Mouse (Mus musculus) MEL (cell line): Measurements from ENCODE around the gene Myo18a. TPM values are rescaled to one million over a fixed set of nuclear protein-coding genes. Genes with fewer than 3 reads are reported as not detected.

Source experiments
- DNase-seq: peaks from one replicate; pipeline ENCODE4 v3.0.0; 2011; ENCODE audit warnings: low read depth, low spot score
- H3K27ac ChIP-seq: 2 replicates; pipeline ENCODE4 v1.5.1; 2012; ENCODE audit warnings: low read depth, mild to moderate bottlenecking, control low read depth, low read length, moderate library complexity; ENCODE audit not compliant: control insufficient read depth
- H3K27me3 ChIP-seq, 2 experiments: fragments of 150-350 bp in 1 of 2; sonication (generic) in 1 of 2; 2 replicates each; pipeline ENCODE4 v1.6.1; 2012; ENCODE audit warnings: low read length in 2 of 2, mild to moderate bottlenecking in 2 of 2, improper control_type of control experiment in 1 of 2, moderate library complexity in 1 of 2; ENCODE audit not compliant: insufficient read depth in 2 of 2, control insufficient read depth in 1 of 2
- H3K36me3 ChIP-seq, 2 experiments: 2 replicates each; pipeline ENCODE4 v1.6.1; 2012 to 2014; ENCODE audit warnings: low read length in 2 of 2, improper control_type of control experiment in 1 of 2, inconsistent platforms in 1 of 2, mild to moderate bottlenecking in 1 of 2; ENCODE audit not compliant: insufficient read depth in 2 of 2, control insufficient read depth in 1 of 2
- H3K4me1 ChIP-seq, 2 experiments: fragments of 150-350 bp in 1 of 2; sonication (generic) in 1 of 2; 2 replicates each; pipeline ENCODE4 v1.6.1; 2012; ENCODE audit warnings: low read length in 2 of 2, improper control_type of control experiment in 1 of 2, mild to moderate bottlenecking in 1 of 2; ENCODE audit not compliant: insufficient read depth in 2 of 2, control insufficient read depth in 1 of 2
- H3K4me3 ChIP-seq, 2 experiments: fragments of 150-350 bp in 1 of 2; sonication (generic) in 1 of 2; 2 replicates each; pipeline ENCODE4 v1.5.1; 2012; ENCODE audit warnings: low read depth in 2 of 2, low read length in 2 of 2, mild to moderate bottlenecking in 2 of 2, moderate library complexity in 2 of 2, control low read depth in 1 of 2, improper control_type of control experiment in 1 of 2; ENCODE audit not compliant: control insufficient read depth in 1 of 2, insufficient read depth in 1 of 2
- H3K79me2 ChIP-seq: 2 replicates; pipeline ENCODE4 v1.6.1; 2012; ENCODE audit warnings: mild to moderate bottlenecking, low read length, moderate library complexity; ENCODE audit not compliant: control insufficient read depth, poor library complexity, insufficient read depth
- H3K9ac ChIP-seq: 2 replicates; pipeline ENCODE4 v1.6.1; 2012; ENCODE audit warnings: low read depth, mild to moderate bottlenecking, control low read depth, low read length, moderate library complexity; ENCODE audit not compliant: control insufficient read depth, poor library complexity, severe bottlenecking
- H3K9me3 ChIP-seq: fragments of 150-350 bp; sonication (generic); replicated peaks from 2 replicates; pipeline ENCODE4 v1.6.1; 2012; ENCODE audit warnings: mild to moderate bottlenecking, low read length, improper control_type of control experiment, moderate library complexity; ENCODE audit not compliant: insufficient read depth
- BHLHE40 ChIP-seq: IDR thresholded peaks from 2 replicates; pipeline ENCODE4 v1.6.1; 2012; ENCODE audit warnings: low read depth, mild to moderate bottlenecking, inconsistent platforms, low read length, improper control_type of control experiment, borderline replicate concordance
- CHD1 ChIP-seq: IDR thresholded peaks from 2 replicates; pipeline ENCODE4 v1.6.1; 2012; ENCODE audit warnings: low read depth, mild to moderate bottlenecking, inconsistent platforms, low read length, improper control_type of control experiment
- CTCF ChIP-seq, 3 experiments: IDR thresholded peaks in 2 of 3; conservative IDR thresholded peaks in 1 of 3; 2 replicates each; pipeline ENCODE4 v1.5.1; 2011 to 2012; ENCODE audit warnings: low read length in 3 of 3, low read depth in 2 of 3, mild to moderate bottlenecking in 2 of 3, improper control_type of control experiment in 1 of 3, inconsistent platforms in 1 of 3, mixed read lengths in 1 of 3, moderate library complexity in 1 of 3; ENCODE audit not compliant: control insufficient read depth in 1 of 3, insufficient read depth in 1 of 3, poor library complexity in 1 of 3, severe bottlenecking in 1 of 3
- EP300 ChIP-seq, 2 experiments: IDR thresholded peaks; 2 replicates each; pipeline ENCODE4 v1.6.1; 2011; ENCODE audit warnings: improper control_type of control experiment in 2 of 2, low read length in 2 of 2, low read depth in 1 of 2, mild to moderate bottlenecking in 1 of 2
- GABPA ChIP-seq: IDR thresholded peaks from 2 replicates; pipeline ENCODE4 v1.6.1; 2012; ENCODE audit warnings: low read depth, mild to moderate bottlenecking, inconsistent platforms, low read length, improper control_type of control experiment, moderate library complexity
- HCFC1 ChIP-seq: IDR thresholded peaks from 2 replicates; pipeline ENCODE4 v1.6.1; 2012; ENCODE audit warnings: low read depth, mild to moderate bottlenecking, inconsistent platforms, low read length, improper control_type of control experiment, moderate library complexity
- JUND ChIP-seq: IDR thresholded peaks from 2 replicates; pipeline ENCODE4 v1.6.1; 2011; ENCODE audit warnings: low read depth, mild to moderate bottlenecking, improper control_type of control experiment, low read length
- MAFK ChIP-seq: IDR thresholded peaks from 2 replicates; pipeline ENCODE4 v1.6.1; 2011; ENCODE audit warnings: low read depth, mild to moderate bottlenecking, low read length, improper control_type of control experiment, borderline replicate concordance
- MAZ ChIP-seq: IDR thresholded peaks from 2 replicates; pipeline ENCODE4 v1.6.1; 2012; ENCODE audit warnings: low read depth, mild to moderate bottlenecking, inconsistent platforms, low read length, improper control_type of control experiment
- MEF2A ChIP-seq: IDR thresholded peaks from 2 replicates; pipeline ENCODE4 v1.6.1; 2014; ENCODE audit warnings: low read depth, mild to moderate bottlenecking, inconsistent platforms, low read length, improper control_type of control experiment; ENCODE audit not compliant: poor library complexity, insufficient replicate concordance, severe bottlenecking; ENCODE audit errors: extremely low read depth
- MXI1 ChIP-seq: IDR thresholded peaks from 2 replicates; pipeline ENCODE4 v1.6.1; 2011; ENCODE audit warnings: mild to moderate bottlenecking, low read depth, low read length, improper control_type of control experiment
- MYC ChIP-seq: IDR thresholded peaks from 2 replicates; pipeline ENCODE4 v1.6.1; 2011; ENCODE audit warnings: low read depth, mild to moderate bottlenecking, low read length, improper control_type of control experiment, moderate library complexity
- NRF1 ChIP-seq: IDR thresholded peaks from 2 replicates; pipeline ENCODE4 v1.6.1; 2014; ENCODE audit warnings: low read depth, mild to moderate bottlenecking, inconsistent platforms, low read length, improper control_type of control experiment, moderate library complexity; ENCODE audit not compliant: poor library complexity, insufficient read depth, severe bottlenecking
- RAD21 ChIP-seq: IDR thresholded peaks from 2 replicates; pipeline ENCODE4 v1.6.1; 2011; ENCODE audit warnings: mild to moderate bottlenecking, low read depth, low read length, improper control_type of control experiment
- RCOR1 ChIP-seq: IDR thresholded peaks from 2 replicates; pipeline ENCODE4 v1.6.1; 2012; ENCODE audit warnings: low read depth, mild to moderate bottlenecking, inconsistent platforms, low read length, improper control_type of control experiment
- SIN3A ChIP-seq: IDR thresholded peaks from 2 replicates; pipeline ENCODE4 v1.6.1; 2012; ENCODE audit warnings: low read length, improper control_type of control experiment, inconsistent platforms
- SMC3 ChIP-seq: IDR thresholded peaks from 2 replicates; pipeline ENCODE4 v1.6.1; 2011; ENCODE audit warnings: low read depth, low read length, improper control_type of control experiment
- TAL1 ChIP-seq: IDR thresholded peaks from 2 replicates; pipeline ENCODE4 v1.6.1; 2012; ENCODE audit warnings: mild to moderate bottlenecking, inconsistent platforms, low read length, moderate library complexity, mixed read lengths
- TBP ChIP-seq: IDR thresholded peaks from 2 replicates; pipeline ENCODE4 v1.8.0; 2011; ENCODE audit warnings: low read depth, low read length, improper control_type of control experiment
- TCF12 ChIP-seq: IDR thresholded peaks from 2 replicates; pipeline ENCODE4 v1.6.1; 2014; ENCODE audit warnings: low read depth, mild to moderate bottlenecking, inconsistent platforms, low read length, improper control_type of control experiment, moderate library complexity
- UBTF ChIP-seq: IDR thresholded peaks from 2 replicates; pipeline ENCODE4 v1.6.1; 2012; ENCODE audit warnings: low read depth, mild to moderate bottlenecking, inconsistent platforms, low read length, improper control_type of control experiment, moderate library complexity, borderline replicate concordance; ENCODE audit not compliant: insufficient read depth
- USF1 ChIP-seq: IDR thresholded peaks from 2 replicates; pipeline ENCODE4 v1.6.1; 2014; ENCODE audit warnings: low read depth, mild to moderate bottlenecking, inconsistent platforms, low read length, improper control_type of control experiment, moderate library complexity
- USF2 ChIP-seq, 2 experiments: IDR thresholded peaks; 2 replicates each; pipeline ENCODE4 v1.6.1; 2011 to 2012; ENCODE audit warnings: improper control_type of control experiment in 2 of 2, low read length in 2 of 2, borderline replicate concordance in 1 of 2, inconsistent platforms in 1 of 2, low read depth in 1 of 2, mild to moderate bottlenecking in 1 of 2; ENCODE audit not compliant: insufficient read depth in 1 of 2
- ZMIZ1 ChIP-seq: IDR thresholded peaks from 2 replicates; pipeline ENCODE4 v1.6.1; 2012; ENCODE audit warnings: low read depth, mild to moderate bottlenecking, inconsistent platforms, low read length, improper control_type of control experiment, moderate library complexity
- polyA plus RNA-seq, 2 experiments: library from polyadenylated mRNA; stranded (reverse) in 1 of 2; unstranded in 1 of 2; fragments of >175 nt in 1 of 2; fragments of >200 nt in 1 of 2; gene quantifications; 2 replicates each; pipeline versions ENCODE4 v1.2.1 to v1.2.4; 2012; ENCODE audit warnings: low replicate concordance in 2 of 2, low read depth in 1 of 2; ENCODE audit not compliant: insufficient read length in 2 of 2, insufficient read depth in 1 of 2, missing spikeins in 1 of 2
- total RNA-seq: library from RNA; depleted of rRNA; stranded (reverse); fragments of 300-350 nt; gene quantifications from 2 replicates; pipeline ENCODE4 v1.2.3, GENCODE M21; 2012

Gene Myo18a
- total and polyA plus RNA-seq, 3 experiments = 13.1 to 18.0 TPM; not detected in 1

DNA sequence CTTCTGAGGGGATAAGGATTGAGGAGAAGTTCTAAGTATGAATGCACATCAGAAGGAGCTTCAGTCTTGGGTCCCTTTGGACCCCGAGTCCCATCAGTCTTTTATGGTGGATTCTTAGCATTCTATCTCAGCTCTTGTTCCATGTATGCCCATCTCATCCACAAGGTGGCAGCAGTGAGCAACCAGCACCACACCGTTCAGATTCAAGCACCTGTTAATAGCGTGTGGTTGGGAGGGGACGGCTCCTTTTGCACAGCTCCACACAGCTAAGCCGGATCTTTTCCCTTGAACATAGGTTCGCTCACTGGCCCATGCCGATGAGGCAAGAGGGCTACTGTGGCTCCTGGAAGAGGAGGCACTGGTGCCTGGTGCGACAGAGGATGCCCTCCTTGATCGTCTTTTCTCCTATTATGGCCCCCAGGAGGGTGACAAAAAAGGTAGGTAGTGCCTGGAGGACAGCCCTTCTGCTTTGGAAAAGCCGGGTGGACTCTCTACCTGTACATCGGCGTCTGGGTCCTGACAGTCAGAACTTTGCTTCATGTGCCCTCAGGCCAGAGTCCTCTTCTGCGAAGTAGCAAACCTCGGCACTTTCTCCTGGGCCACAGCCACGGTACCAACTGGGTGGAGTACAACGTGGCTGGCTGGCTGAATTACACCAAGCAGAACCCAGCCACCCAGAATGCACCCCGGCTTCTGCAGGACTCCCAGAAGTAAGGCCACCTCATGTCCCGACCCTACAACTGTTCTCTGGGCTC, 64.4 kb downstream of the Myo18a start (continued):
- TF ChIP-seq SIN3A = 0 out of 2 replicates have a peak, but pooled peaks have one; percentile 21
- peak; percentile 53; the same call in 1 of the 2 replicates for TF ChIP-seq MAZ
- TF ChIP-seq NRF1 = no peak
- peak; percentile 43; the same call in 1 of the 2 replicates for TF ChIP-seq GABPA
- TF ChIP-seq RCOR1 = no peak
- no peak for TF ChIP-seq UBTF

GRCm38 (mm10) chr11:77828163-77828562, 65.1 kb downstream of the Myo18a start:
- peak; percentile 37 for DNase-seq
- no peaks in the 10 kb centered on the region for H3K4me1 ChIP-seq
- no peaks in the 10 kb centered on the region for H3K36me3 ChIP-seq
- no peaks in the 10 kb centered on the region for H3K27me3 ChIP-seq
- TF ChIP-seq SMC3 (peak; percentile 15; the same call in 1 of the 2 replicates), TAL1 (no peak), MEF2A (no peak), RCOR1 (no peak), HCFC1 (no peak), USF2 (IDR thresholded peaks at IDR 0.05; ENCODE audit: borderline replicate concordance in 1 of 2, insufficient read depth in 1 of 2, low read depth in 1 of 2, low read length in 2 of 2) (no peak), MAFK (no peak), JUND (no peak), BHLHE40 (no peak), MXI1 (no peak), NRF1 (no peak), TBP (no peak), MYC (no peak), GABPA (no peak), RAD21 (peak; percentile 10), CHD1 (no peak), USF1 (no peak), UBTF (no peak), CTCF (IDR thresholded peaks at IDR 0.05 in 2 of 3, conservative IDR thresholded peaks at IDR 0.05 in 1 of 3; ENCODE audit: control insufficient read depth in 1 of 3, insufficient read depth in 1 of 3, low read depth in 2 of 3, low read length in 3 of 3, poor library complexity in 1 of 3, severe bottlenecking in 1 of 3) (peak; percentile 24 to 51 (median 46)), EP300 (IDR thresholded peaks at IDR 0.05; ENCODE audit: low read depth in 1 of 2, low read length in 2 of 2) (no peak), ZMIZ1 (no peak), TCF12 (no peak)
- no peak overlapping the region for H3K4me3 ChIP-seq
- H3K79me2 ChIP-seq = no peaks in the 10 kb centered on the region
- no peak overlapping the region for H3K27ac ChIP-seq
- no peak overlapping the region for H3K9ac ChIP-seq
- H3K9me3 ChIP-seq = no peaks in the 10 kb centered on the region
